Mouse (Mus musculus) kidney, adult 8-10 months (tissue): ENCODE results near the gene Rtkn2.

Experiments
- DNase-seq, 2 experiments: peaks; one replicate each; pipeline ENCODE4 v3.0.0; 2022

Rtkn2 gene

DNA sequence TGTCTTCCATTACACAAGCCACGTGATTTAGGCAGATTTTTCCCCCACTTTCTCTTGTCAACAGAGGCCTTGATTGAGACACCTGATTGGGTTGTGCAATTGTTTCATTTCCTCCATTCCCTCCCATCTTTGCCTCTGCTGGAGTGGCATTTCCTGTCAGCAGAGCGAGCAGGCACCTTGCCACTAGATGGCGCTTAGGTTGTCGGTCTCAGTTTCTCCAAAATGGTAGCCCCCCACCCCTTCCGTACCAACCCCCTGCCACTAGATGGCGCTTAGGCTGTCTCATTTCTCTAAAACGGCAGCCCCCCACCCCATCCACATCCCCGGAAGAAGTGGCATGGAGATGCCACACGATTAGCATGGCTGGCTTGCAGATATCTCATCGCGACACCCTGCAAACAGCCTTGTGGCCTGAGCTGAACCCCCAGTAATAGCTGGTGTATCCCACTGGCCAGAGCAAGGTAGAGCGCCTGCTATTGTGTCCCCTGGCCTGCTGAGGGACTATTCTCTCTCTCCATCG, 18.8 kb downstream of the Rtkn2 start:
- DNase-seq = peak in 1 of 2 experiments; percentile 25

DNA sequence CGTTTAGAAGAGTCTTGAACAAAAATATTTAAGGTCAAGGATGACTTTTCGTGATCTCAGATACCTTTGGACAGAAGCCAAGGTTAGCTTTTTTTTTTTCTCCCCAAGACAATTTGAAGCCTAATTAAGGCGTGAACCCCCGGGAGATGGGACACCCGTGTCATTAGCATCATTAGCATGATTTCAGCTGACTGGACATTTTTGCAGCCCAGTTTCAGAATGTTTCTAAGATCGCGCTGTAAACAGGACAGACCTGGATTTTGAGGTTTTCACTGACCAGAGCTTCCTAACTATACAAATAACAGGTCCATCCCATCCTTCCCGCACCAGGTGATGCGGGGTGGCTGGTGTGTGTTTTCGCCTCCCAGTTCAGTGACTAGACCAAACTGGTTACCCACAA, 19.8 kb downstream of the Rtkn2 start:
- DNase-seq = no peak

DNA sequence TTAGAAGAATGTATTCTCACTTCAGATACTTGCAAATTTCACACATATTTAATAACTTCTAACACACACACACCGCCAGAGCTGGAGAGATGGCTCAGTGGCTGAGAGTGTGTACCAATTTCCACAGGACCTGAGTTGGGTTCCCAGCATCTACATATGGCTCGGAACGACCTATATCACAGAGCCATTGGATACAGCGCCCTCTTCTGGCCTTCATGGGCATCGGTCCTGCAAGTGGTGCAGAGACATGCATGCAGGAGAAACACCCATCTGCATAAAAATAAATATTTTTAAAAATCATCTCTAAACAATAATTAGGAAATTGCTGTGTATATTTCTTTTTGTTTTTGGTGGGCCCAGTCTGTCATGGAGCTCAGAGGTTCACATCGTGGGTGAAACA, 22.1 kb downstream of the Rtkn2 start:
- no peak for DNase-seq

DNA sequence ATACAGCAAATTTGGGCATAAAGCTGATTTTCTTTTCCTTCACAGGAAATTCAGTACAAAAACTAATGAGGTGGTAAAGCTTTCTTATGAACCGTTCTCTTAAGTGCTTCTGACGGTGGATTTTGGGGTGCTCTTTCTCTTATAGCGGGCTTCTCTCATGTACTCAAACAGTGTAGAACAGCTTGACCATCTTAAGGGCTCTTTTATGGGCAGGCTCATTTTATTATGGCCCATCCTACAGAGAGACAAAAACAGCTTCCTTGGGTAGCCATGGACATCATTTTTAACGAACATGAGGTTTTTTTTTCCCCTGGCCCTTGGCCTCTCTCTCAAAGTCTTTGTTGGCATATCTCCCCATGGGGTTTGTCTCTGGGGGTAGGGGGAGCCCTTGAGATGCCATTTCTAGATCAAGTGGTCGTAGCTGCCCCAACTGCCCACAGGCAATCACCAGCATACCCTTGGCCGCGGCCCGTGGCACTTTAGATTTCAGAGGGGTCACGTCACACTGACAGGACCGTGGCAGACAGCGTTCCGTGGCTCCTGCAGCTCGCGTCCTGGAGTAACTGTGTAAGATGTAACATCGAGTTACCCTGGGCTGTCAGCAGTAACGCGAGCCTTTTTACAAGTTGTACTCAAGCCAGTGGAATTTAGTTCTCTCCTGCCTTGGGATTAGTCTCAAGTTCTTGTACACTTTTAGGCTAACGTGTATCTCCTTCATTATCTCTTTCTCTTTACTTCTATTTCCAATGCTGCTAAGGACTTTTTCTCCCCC, 24.5 kb downstream of the Rtkn2 start:
- DNase-seq = no peak

DNA sequence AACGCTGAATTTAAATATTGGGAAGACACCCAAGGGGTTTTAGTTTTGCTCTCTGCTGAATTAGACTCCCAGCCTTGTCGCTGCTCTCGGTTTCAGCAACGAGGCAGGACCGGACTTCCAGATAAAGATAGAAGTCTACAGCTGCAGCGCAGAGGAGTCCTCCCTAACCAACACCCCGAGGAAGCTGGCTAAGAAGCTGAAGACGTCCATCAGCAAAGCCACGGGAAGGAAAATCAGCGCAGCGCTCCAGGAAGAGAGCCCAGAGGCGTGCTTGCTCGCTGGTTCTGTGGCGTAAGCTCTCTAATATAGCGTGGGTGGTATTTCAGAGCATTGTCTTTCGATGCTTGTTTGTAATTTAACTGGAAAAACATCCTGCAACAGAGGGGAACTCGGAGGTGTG, 26.0 kb downstream of the Rtkn2 start:
- no peak for DNase-seq

DNA sequence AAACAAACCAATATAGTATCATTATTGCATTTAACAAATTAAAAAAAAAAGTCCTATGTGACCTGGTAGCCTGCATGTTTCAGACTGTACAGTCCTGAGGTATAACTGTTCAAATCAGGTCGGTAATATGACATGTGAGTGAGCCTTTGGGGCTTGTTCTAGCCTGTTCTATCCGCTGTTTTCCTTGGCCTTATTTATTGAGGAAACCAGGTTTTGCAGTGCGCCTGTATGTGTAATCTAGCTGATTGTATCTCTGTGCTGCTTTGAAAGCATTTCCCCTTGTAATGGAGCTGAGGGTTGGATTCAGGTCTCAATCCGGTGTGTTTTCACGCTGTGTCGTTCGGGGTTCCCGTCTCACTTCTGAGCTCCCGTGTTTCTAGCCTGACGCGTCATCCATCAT, 27.1 kb downstream of the Rtkn2 start:
- no peak for DNase-seq

DNA sequence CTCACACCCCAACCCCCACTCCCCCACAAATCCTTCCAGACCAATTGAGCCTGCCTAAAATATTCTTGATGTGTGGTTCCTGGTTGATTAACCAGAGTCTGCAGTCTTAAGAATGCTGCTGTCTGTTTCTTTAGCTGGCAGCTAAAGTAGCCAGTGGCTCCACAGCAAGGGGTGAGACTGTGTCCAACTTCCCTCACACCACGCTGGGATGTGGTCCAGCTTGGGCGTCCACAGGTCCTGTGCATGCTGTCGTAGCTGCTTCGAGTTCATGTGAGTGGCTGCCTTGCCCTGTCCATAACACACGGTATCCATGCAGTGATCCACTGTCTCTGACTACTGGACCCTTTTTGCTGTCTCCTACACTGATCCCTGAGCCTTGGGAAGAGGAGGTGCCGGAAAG, 27.7 kb downstream of the Rtkn2 start:
- DNase-seq = no peak

DNA sequence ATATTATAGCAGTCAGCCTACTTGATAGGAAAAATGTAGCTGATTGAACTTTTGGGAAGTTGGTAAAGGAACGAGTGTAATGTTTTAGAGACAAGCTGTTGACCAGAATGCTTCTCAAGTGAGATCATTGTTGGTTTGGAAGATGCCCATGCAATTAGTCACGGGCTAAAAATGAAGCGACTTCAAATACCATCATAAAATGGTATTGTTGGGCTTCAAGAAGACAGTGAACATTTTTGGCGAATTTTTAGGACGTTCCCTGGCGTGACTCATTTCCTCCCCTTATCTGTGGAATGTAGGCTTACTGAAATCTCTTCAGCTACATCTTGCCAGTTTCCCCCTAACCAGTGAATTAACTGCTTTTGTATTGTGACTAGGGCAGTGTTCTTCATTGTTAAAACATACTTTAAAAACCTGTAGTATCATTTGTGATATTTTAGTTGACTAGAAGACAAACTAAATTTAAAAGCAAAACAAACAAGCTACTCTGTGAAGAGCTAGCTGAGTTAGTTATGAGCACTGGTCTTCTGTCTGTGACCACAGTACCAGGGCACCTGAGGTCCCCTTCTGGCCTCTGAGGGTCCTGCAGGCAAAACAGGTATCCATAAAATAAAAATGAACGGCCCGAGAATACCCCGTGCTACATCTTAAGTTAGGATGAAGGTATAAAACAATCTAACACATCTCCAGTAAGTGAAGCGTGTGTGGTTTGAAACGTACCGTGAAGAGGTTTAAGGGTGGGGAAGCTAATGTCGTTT, 29.0 kb downstream of the Rtkn2 start:
- peak; percentile 10 to 26 for DNase-seq

DNA sequence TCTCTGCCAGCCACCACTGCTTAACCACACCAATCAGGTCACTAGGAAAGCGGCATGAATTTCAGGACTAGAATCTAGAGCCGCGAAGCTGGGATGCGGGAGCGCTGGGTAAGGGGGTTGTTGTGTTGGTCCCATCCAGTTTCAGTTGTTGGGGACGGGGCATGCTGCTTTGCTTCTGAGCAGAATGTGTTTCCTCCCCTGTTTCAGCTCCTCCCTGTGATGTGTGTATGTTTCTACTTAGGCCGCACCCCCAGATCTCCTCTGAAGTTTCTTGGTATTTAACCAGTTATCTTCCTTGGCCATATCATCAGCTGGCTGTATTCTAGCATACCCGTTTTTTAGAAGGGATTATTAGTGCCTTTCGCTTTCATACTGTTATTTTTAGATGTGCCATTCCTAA, 29.9 kb downstream of the Rtkn2 start:
- no peak for DNase-seq

DNA sequence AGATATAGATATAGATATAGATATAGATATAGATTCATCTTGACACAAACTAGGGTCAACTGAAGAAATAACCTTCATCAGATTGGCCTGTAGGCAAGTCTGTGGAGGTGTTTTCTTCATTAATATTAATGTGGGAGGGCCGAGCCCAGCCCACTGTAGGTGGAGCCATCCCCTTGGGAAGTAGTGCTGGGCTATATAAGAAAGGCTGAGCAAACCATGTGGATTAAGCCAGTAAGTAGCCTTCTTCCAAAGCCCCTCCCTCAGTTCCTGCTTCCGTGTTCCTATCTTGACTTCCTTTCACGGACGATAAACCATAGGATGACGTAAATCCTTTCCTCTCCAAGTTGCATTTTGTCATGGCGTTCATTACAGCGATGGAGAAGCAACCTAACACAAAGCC, 30.5 kb downstream of the Rtkn2 start:
- DNase-seq = no peak

DNA sequence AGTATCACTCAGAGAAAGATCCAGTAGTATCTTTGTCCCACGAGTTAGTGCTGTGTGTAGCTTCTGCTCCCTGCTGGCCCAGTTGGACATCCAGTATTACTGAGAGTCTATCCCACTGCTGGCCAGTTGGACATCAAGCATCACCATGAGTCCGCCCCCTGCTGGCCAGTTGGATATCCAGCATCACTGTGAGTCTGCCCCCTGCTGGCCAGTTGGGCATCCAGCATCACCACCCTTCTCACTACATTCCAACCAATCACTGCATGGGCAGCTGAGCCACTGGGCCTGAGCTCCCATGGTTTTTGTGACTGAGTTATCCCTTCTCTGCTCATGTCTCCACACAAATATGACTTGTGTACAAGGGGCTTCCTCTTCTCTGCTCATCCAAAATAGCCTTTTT, 33.8 kb downstream of the Rtkn2 start:
- peak in 1 of 2 experiments; percentile 7 for DNase-seq

DNA sequence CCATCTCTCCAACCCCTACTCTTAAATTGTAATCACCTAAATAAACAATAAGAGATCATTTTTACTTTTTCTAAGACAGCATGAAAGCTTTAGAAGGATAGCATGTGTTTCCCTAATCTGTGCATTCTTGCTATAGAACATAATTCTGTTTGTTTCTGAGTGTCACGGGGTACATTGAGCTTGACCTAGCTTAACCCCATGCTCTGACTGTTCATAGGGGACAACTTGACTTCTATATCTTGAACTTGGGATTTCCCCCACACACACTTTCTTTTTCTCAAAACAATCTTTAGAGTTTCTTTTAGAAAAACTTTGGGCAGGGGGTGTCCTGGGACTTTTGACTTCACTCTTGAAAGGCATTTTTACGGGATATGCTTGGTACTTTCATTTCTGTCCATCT, 41.4 kb downstream of the Rtkn2 start:
- no peak for DNase-seq

DNA sequence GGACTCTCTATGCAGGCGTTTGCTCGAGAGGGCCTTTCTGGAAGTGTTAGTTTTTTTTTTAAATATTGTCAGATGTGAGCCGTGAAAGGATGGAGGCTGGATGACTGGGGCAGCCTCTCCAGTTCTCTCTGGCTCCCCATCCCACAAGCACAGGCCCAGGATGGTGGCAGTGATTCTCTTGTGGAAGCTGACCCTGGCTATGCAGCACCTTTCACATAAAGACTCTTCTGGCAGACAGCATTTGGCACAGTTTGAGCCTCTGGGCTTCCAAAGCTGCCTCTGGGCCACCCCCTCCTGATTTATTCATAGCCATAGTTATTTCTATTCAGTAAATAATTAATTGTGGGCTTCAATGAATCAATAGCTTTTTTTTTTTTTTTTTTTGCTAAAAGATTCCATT, 46.3 kb downstream of the Rtkn2 start:
- DNase-seq = no peak

DNA sequence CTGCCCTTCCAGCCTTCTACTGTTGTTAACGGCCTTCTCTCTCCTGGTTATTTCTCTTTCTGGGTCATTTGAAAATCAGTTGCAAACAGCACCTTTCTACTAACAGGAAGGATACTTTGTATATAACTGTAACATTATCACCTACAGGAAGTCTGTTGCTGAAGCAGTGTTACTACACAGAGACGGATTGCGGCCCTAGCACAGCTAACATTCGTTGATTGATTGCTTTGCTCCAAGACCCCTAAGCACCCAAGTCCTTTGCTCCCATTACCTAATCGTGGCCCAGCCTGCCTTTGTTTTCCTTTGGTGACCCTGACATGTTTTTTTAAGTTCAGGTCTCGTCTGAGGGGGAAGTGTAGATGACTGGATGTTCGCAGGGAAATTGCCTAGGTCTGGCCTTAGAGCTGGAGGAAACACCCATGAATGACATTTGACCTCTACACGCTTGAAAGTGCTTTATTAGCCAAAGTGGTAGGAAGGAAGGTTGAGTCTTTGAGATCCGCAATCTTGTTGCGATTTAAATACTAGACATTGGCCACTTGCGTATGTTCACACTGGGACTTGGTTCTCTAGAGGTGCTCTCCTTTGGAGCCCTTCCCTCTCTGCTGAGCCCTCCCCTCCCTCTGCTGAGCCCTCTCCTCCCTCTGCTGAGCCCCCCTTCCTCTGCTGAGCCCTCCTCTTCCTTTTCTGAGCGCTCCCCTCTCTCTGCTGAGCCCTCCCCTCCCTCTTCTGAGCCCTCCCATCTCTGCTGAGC, 49.1 kb downstream of the Rtkn2 start:
- DNase-seq = no peak

DNA sequence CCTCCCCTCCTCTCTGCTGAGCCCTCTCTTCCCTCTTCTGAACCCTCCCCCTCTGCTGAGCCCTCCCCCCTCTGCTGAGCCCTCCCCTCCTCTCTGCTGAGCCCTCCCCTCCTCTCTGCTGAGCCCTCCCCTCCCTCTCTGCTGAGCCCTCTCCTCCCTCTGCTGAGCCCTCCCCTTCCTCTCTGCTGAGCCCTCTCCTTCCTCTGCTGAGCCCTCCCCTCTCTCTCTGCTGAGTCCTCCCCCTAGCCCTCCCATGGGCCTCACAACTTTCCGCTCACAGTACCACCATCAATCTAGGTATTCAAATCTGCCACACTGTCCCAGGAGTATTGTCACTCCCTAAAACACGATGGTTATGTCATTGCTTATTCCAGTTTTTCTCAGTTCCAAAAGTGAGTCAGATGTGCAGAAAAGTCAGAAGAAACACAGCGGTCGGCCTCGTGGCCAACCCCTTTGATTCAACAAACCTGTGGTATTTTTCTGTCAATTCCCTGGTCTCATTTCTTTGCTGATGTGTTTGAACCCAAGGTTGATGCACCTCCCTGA, 49.8 kb downstream of the Rtkn2 start:
- no peak for DNase-seq

DNA sequence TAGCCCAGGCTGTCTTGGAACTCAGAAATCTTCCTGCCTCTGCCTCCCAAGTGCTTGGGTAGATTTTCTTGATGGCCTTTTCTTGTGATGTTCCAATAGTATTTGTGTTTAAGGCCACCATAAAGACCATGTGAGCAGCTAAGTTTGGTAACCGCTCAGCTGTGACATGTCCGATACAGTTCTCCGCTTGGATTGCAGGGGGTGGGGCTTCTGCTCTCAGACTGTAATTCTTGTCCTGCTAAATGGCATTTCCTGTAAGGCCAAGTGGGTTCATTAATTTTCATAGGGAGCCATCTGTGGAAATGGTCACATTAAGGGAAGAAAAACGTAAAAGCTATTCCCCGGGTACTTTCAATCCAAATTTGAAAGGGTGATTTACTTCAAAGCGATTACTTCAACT, 50.7 kb downstream of the Rtkn2 start:
- peak in 1 of 2 experiments; percentile 8 for DNase-seq

DNA sequence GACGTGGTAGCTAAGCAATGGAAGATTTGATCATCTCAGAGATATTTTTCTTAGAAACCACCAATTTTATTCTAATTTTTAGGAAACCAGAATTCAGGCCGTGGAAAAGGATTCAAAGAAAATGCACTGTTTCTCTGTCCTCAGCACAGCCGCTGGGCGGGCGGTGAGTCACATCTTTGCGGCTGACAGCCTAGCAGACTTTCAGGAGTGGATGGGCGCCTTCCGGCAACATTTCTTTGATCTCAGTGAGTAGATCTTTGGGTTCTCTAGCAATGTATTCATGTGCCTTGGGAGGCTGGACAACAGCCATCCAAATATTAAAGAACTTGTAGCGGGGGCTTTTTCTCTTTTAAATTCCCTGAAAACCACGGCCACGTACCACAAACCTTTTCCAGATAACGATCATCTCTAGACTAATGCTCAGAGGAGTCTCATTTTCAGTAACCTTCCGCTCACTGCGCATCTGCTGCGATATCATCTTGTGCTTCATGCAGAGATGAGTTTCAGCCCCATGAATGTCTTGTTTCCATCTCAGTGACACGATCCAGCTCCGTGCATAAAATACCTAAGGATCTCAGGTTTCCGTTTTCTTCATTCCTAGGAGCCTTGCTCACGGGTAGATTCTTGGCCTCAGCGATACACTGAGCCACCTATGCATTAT, 56.5 kb downstream of the Rtkn2 start:
- DNase-seq = no peak

DNA sequence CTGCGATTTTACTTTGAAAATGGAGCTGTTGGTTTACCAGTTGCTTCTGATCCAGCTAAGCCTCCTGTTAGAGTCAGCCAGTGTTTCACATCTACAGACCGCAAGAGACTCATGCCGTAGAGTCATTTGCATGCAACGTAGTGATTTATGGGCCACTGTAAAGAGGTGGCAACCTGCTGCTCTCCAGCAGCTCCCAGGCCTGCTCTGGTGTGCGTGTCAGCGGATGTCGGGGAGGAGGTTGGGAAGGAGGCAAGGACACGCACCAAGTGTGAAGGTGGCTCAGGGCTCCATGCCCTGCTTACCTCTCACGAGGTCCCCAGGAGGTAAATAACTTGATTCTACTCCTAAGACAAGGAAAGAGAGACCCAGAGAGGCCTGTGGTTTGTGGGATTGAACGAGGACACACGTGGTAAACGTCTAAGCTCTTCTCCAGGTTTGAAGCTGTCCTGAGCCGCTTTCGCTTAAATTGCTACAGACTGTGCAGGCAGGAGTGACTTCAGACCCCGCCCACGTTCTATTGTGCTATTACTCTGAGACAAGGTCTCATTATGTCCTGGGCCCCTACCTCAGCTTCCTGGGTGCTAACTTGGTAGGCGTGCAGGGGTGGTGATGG, 57.1 kb downstream of the Rtkn2 start:
- no peak for DNase-seq

DNA sequence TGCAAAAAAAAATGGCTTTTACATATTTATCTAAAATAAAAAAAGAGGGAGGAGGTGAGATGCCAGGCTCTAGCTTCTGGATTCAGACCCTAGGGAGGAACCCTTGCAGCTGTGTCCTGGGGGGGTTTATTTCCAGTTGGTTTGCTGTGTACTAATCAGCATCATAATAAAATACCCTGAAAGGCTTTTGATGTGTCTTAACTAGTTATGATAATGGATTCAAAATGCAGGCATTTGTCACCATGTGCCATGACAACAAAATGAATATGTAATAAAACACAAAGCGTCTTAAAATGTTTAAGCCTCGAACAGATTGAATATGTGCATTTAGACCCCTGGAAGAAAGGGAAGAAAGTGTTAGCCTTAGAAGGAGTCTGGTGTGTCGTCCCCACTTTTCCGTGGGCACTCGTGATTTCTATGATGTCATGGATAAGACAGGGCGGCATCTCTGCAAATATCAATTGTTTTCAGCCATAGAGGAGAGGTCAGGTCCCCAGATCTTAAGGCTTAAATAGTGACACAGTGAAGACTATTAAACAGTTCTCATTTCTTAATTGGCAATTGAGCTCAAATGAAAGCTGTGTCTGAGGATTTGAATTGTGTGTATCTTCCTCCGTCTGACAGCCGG, 59.7 kb downstream of the Rtkn2 start:
- no peak for DNase-seq

DNA sequence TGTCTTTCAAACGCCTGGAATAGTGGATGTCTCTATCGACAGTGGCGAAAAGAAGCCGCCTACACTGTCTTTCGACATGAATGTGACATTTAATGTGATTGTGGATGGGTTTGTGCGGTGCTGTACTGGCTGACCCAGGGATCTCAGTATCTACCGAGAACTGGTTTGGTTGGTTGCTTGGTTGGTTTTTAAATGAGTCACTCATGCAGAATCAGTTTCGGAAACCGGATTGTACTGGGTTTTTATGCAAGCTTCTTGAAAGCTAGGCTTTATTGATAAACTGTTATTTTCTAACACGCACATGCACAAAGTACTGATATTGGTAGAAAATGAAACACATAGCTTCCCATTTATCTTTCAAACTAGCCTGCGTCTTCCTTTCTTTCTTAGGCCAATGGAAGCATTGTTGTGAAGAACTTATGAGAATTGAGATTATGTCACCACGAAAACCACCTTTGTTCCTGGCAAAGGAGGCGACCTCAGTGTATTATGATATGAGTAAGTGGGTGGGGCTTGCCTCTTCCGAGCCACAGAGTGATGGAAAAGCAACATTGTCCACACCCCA, 60.4 kb downstream of the Rtkn2 start:
- DNase-seq = peak in 1 of 2 experiments; percentile 19

DNA sequence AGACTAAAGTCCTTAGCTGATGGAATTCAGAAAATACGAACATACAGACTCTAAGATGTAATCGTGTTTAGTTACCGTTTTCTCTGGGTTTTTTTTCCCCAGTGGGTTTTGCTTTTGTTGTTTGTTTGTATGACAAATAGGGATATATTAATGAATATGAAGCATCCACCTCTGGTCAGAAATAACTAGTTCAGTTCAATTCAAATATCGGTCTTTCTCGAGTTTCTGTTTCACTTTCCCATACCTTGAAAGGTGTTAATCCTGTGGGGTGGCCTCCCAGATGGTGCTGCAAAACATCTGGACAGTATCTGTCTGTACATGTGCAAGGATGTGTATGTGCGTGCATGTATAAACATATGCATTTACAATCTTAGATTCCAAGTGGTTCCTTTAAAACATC, 61.0 kb downstream of the Rtkn2 start:
- no peak for DNase-seq
